Mouse (Mus musculus) megakaryocyte, embryonic 14.5 days (primary cell): ENCODE data around the gene Fam166a.

Experiments used
- FLI1 ChIP-seq: IDR thresholded peaks from 2 replicates; pipeline ENCODE4 v1.6.1; 2012; ENCODE audit warnings: low read length, inconsistent platforms, mixed read lengths
- GATA1 ChIP-seq: IDR thresholded peaks from 3 replicates; pipeline ENCODE4 v1.6.1; 2012; ENCODE audit warnings: mixed read lengths, low read length, inconsistent platforms, borderline replicate concordance

- TF ChIP-seq FLI1 (no peak), GATA1 (no peak)
These were observed 42.9 kb upstream of the Fam166a start for GRCm38 (mm10) chr2:25175690-25176078.
